Mouse (Mus musculus): ENCODE results near the gene Myo1g.

- TF ChIP-seq CTCF (IDR thresholded peaks at IDR 0.05; ENCODE audit: extremely low read depth, insufficient read depth, insufficient read length, insufficient replicate concordance) (no peak), POLR2A (IDR thresholded peaks at IDR 0.05; ENCODE audit: low read depth, low read length) (no peak)
These were observed 33.3 kb downstream of the Myo1g start for GRCm38 (mm10) chr11:6487496-6487895.
